Mouse (Mus musculus) urinary bladder, adult 2 months (tissue): ENCODE data around the gene Lgr4. TPM values are rescaled to one million over a fixed set of nuclear protein-coding genes. Genes with fewer than 3 reads are reported as not detected.

Source experiments
- DNase-seq: peaks from one replicate; pipeline ENCODE4 v3.0.0; 2022; ENCODE audit warnings: low spot score
- polyA plus RNA-seq: library from polyadenylated mRNA; depleted of rRNA; stranded (reverse); fragments of >200 nt; gene quantifications from 2 replicates; pipeline ENCODE4 v1.2.3, GENCODE M21; 2012

Gene Lgr4
- polyA plus RNA-seq, 1 experiment = 26.8 TPM

DNA sequence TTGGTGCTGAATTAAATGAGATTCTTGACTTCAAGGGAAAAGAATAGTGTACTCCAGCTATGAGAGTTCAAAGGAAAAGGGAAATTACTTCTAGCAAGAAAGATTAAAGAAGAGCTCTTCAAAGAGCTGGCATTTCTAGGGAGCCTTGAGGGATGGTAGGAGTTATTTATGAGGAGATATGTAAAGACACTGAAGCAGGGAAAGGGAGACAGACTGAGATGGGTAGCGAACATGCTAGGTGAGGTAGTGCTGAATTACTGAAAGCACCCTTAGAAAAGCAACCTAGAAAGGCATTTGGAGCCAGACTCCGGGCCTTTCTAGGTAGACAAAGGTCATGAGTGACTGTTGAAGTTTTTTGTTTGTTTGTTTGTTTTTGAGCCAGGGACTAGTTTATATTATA lies 58.7 kb downstream of the Lgr4 start:
- DNase-seq = no peak

- DNase-seq = no peak
Measured at GRCm38 (mm10) chr2:109977322-109977721, 59.9 kb downstream of the Lgr4 start.

DNA sequence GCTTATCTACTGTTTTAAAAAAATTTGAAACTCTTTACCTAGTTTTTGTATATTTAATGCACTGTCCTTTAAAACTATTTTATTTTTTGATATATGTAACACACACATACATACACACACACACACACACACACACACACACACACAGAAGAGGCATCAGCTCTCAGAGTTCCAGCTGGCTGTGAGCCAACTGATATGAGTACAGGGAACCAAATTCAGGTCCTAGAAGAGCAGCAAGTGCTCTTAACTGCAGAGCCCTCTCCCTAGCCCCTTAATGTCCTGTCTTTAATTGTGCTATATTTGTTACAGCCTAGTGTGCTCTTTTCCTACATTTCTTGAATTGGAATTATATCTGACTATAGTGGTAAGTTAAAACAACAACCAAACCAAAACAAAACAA lies 61.8 kb downstream of the Lgr4 start:
- DNase-seq = no peak

DNA sequence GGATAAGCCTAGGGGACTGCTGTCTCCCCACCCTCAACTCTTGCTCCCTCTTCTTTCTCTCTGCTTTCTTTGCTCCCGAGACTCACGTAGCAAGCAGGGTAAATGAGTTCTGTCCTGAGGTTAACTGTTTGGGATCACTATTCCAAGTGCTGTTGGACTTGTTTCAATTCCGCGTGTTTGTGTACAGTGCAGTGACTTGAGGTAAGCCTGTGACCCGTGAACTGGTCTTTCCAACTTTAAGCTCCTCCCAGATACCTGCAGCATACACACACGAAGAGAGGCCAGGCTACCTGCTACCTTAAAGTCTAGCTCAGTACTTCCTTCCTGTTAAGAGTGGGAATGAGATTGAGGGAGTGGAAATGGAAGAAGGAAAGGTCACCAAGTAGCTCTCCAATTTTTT lies 66.0 kb downstream of the Lgr4 start:
- DNase-seq = no peak

DNA sequence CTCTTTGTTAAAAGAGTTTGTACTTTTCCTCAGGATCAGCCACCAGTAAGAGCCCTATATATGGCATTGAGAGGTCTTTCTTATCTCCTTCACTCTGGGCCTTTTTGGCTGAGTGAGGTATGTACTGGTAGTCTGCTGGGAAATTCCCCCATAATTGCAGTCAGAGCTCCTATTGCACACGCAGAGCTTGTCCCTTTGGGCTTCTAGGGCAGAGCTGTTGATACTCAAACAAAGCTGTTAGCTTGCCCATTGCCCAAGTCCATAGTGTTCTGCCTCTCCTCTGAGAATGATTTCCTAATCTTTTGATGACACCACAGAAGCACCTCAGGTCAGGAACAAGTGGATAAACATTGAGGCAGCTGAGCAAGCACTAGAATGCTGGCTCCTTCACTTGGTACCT lies 67.5 kb downstream of the Lgr4 start:
- no peak for DNase-seq

- DNase-seq = no peak
Measured at GRCm38 (mm10) chr2:109985560-109985959, 68.1 kb downstream of the Lgr4 start.

DNA sequence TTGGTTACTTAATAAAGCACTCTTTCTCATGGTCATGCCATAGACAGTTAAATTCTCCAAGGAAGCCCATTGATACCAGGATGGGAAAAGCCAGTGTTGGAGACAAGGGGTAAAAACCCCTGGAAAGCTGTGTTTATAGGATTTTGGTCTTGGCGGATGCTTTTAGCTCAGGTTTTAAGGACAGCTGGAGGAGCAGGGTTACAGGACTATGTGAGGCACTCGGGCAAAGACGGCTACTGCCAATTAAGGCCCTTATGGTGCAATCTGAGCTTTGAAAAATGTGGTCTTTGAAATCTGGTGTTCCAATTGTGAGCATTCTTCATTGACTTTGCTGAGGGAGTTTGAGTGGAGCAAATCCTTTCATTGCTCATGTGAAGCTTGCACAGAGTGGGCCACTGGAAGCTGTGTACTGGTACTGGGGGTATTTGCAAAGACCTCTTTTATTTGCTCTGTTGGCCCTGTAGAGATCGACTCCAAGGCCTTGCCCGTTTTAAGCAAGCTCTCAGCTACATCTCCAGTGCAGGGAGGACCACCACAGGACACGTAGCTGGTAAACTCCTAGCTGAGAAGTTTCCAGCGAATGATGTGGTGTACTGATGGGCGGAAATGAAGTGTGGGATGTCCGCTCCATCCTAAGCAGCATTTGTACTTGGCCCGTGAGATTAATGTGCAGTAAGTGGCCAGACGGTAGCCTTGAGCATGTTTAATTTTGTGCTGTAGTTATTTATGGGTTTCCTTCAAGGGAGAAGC lies 68.8 kb downstream of the Lgr4 start:
- DNase-seq = no peak

DNA sequence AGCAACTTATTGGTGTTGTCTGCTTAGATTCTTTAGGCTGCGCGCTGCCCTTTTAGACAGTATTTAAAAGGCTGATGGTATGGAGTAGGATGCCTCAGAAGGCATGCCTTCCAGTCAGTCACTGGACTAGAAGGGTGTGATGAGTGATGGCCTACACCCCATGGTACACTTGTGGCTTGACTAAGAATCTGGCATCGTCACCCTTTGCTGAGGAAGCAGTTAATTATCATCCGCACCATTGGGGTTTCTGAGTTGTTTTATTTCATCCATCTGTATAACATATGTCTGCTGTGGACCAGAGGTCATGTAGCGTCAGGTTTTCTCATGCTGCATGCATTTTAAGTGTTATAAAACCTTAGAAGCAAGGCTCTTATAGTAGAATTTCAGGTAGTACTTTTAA lies 70.5 kb downstream of the Lgr4 start:
- DNase-seq = no peak

GRCm38 (mm10) chr2:109989196-109989595 lies 71.7 kb downstream of the Lgr4 start:
- no peak for DNase-seq

- DNase-seq = no peak
Measured at GRCm38 (mm10) chr2:109989679-109990473, 72.4 kb downstream of the Lgr4 start.

- no peak for DNase-seq
Measured at GRCm38 (mm10) chr2:109991754-109992153, 74.3 kb downstream of the Lgr4 start.

DNA sequence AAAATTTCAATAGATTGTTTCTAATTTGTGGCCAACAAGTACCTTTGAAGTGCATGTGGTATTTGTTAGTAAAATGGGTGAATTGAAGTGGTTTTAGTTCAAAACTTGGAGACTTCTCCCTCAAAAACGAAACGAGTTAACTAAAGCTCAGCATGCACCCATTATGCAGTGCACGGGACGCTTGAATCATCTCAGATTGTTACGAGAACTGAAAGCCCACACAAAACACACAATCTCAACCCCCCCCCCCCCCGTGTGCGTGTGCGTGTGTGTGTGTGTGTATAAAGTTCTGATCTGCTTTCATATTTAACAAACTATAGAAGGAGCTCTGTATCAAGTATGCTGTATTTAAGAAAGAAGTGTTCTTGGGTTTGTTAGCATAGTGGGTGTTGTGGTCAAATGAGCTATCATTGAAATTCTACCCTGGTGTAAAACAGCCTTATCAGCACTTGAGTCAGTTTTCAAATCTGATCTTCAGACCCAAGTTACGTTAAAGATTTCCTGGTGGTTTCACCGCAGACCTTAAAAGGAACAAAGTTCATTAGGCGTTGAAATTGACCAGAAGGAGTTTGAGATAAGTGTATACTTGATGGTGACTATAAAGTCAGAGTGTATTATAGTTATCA lies 75.1 kb downstream of the Lgr4 start:
- no peak for DNase-seq

GRCm38 (mm10) chr2:109993404-109993803 lies 76.0 kb downstream of the Lgr4 start:
- no peak for DNase-seq

DNA sequence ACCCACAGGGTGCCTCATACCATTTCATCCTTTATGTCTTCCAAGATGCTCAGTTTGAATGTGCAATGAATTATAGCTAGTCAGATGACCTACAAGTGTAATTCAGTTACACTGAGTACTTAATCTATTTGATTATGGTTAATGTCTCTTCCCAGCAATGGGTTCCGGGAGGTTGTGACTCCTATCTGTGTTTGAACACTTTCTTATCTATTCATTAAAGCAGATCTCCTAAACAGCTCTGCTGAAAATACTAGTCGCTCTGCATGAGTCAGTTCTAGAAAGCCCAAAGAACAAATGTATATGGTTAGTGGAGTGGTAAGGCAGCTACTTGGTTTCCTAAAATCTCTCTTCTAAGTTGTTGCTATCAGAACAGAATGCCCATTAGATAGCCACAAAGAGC lies 77.6 kb downstream of the Lgr4 start:
- no peak for DNase-seq

GRCm38 (mm10) chr2:109996411-109996810 lies 79.0 kb downstream of the Lgr4 start:
- DNase-seq = no peak

GRCm38 (mm10) chr2:110004668-110005067 lies 87.2 kb downstream of the Lgr4 start:
- DNase-seq = no peak

DNA sequence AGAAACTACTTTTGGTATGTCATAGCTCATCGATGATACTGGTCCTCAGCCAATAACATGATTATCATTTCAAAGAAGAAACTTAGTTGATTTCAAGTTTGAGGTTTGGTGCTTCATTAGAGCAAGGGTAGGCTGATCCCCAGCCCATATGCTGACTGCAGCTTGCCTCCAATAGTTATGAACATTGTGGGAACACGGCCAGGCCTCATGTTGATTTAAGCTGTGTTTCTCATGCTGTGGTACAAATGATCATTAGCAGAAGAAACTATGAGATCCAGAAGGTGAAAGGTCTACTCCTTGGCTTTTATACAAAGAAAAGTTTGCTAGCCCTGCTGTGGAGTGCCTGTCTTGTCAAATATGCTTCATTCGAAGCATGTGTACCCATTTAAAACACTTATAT lies 87.7 kb downstream of the Lgr4 start:
- DNase-seq = no peak

DNA sequence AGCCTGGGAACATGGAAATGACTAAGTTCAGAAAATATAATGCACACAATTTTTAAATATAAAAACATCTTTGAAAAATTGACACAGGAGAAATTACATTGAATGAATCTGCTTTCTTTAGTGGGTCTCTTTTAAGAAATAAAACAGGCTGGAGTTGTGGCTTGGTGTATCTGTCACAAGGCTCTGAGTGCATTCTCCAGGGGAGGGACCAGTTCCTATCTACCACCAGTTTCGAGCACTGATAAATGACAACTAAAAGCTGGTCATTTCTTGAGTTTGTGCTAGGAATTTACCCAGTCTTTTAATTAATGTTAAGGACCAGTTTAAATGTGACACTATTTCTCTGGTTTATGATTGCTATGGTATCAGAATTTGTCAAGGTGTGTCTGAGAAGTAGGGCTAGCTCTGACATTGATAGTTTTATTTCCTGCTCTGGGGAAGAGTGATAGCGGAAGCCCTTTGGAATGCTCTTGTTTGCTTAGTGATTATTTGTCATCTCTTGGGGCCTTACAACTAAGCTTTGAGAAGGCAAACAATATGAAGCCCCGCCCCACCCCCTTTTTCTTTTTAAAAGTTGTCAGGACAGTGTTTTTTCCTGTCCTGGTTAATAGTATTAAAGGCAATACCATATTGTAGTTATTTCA lies 88.3 kb downstream of the Lgr4 start:
- no peak for DNase-seq

DNA sequence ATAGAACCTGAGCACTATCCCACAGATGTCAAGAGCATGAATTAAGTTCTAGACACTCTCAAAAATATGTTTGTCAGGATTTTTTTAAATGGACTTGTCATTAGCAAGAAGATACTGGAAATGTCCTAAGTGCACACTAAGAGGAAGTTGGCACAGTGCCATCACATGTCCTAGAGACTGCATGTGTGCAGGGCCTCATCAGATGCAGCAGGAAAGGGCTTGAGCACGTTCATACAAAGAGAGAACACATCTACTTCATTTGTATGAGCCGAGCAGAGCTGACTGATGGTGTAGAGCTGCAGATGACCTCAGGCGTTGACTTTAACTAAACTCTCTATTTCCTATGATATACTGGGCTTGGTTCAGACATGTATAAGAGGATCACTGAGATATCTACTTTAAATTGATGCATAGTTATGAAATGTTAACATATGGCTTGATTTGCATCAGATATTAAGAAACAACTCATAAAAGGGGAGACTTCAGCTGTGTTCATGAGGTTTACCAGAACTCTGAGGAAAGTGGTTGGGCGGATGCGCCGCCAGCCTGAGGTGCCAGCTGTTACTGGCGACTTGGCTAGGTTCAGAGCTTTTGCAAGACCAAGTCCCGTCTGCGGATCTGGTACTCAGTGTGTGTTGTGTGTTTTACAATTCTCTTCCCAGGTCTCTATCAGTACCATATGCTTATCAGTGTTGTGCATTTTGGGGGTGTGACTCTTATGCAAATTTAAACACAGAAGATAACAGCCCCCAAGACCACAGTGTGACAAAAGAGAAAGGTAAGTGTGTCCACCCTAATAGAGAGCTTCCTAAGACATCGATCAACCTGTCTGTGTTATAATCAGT lies 90.2 kb downstream of the Lgr4 start:
- DNase-seq = no peak

DNA sequence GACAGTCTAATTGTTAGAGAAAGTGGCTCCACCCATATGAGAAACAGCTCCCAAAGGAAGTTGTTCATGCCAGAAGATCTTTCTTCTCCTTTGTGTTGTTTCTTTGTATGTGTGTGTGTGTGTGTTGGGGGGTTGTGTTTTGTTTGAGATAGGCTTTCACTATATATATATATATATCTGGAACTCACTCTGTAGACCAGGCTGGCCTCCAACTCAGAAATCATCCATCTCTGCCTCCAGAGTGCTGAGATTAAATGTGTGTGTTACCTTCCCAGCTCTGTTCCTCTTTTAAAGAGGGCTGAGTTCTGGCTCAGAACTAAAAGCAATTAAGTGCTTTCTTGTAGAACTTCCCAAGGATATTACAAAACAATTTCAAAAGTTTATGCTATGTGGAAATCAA lies 92.0 kb downstream of the Lgr4 start:
- DNase-seq = no peak

- DNase-seq = no peak
Measured at GRCm38 (mm10) chr2:110012184-110012725, 94.8 kb downstream of the Lgr4 start.
